27 mouse cellular contexts compared by ENCODE assay signal in genomic region chr3:132839516-132839915, GRCm38 (mm10).
DNase-seq lines count a peak whose midpoint lies in the region; ATAC-seq and TF ChIP-seq lines count a peak whose summit lies in the region.
"Had no signal": no experiment of that assay in that cellular context is flagged by ENCODE, and none has a peak within 500 bp of the region (broad histone marks: within the 10 kb centered on the region; RNA-seq: fewer than 3 reads in every experiment).

No protein-coding gene starts in this region.

- peaks cover 9 to 43% of the 10 kb centered on the region in 2 experiments for H3K36me3 ChIP-seq in CH12.LX (replicated peaks in 1 of 2; ENCODE audit: control insufficient read depth in 1 of 2, insufficient read depth in 1 of 2, low read length in 1 of 2)
- H3K36me3 ChIP-seq in kidney, embryonic 14.5 days (ENCODE audit: control insufficient read depth, insufficient read depth, low read length), result peaks cover 9% of the 10 kb centered on the region; the same call in 1 of the 2 replicates

- in situ Hi-C loops in CH12.LX (cut with MboI; ENCODE audit: low pct_ligation_motif_present, low pct_unique_long_range_greater_than_20kb, low sequenced_read_pairs), result no loop called here

- peak overlapping the region in 1 of 3 experiments; percentile 4 for H3K4me3 ChIP-seq in CH12.LX (replicated peaks in 1 of 3; ENCODE audit: low read depth in 2 of 3, low read length in 2 of 3, poor library complexity in 1 of 3)
- H3K4me3 ChIP-seq in kidney, embryonic 14.5 days (ENCODE audit: low read length), result no peak overlapping the region
- H3K4me3 ChIP-seq: gastrocnemius, adult 2 months; heart, embryonic 15.5 days; hindbrain, embryonic 12.5 days; intestine, embryonic 15.5 days; limb, embryonic 12.5 days; liver, embryonic 15.5 days; lung, embryonic 15.5 days; midbrain, embryonic 12.5 days; neural tube, embryonic 13.5 days had no signal

- ATAC-seq in kidney, embryonic 14.5 days (ENCODE audit: low FRiP score, low TSS enrichment), result peak; percentile 92
- ATAC-seq: activated CD4-positive, CD25-positive, alpha-beta regulatory T cell, adult 4 months; CD4-positive, CD25-positive, alpha-beta regulatory T cell, adult 4 months; forebrain, embryonic 14.5 days; hindbrain, postnatal 0 days; intestine, embryonic 15.5 days had no signal

- no peaks in the 10 kb centered on the region for H3K9me3 ChIP-seq in CH12.LX (replicated peaks; ENCODE audit: low read length)
- no peaks in the 10 kb centered on the region for H3K9me3 ChIP-seq in kidney, embryonic 14.5 days (ENCODE audit: control insufficient read depth, low read length)
- H3K9me3 ChIP-seq: heart, embryonic 15.5 days; hindbrain, embryonic 12.5 days; intestine, embryonic 15.5 days; limb, embryonic 12.5 days; liver, embryonic 15.5 days; lung, embryonic 15.5 days; midbrain, embryonic 12.5 days had no signal

- no peaks in the 10 kb centered on the region for H3K27me3 ChIP-seq in CH12.LX (replicated peaks)
- no peaks in the 10 kb centered on the region for H3K27me3 ChIP-seq in kidney, embryonic 14.5 days (ENCODE audit: control insufficient read depth, insufficient read depth, low read length)
- H3K27me3 ChIP-seq: heart, embryonic 15.5 days; hindbrain, embryonic 12.5 days; intestine, embryonic 15.5 days; limb, embryonic 12.5 days; liver, embryonic 15.5 days; lung, embryonic 15.5 days; midbrain, embryonic 12.5 days; neural tube, embryonic 13.5 days had no signal

- no peaks in the 10 kb centered on the region for H3K79me2 ChIP-seq in CH12.LX (replicated peaks; ENCODE audit: control insufficient read depth, extremely low read depth, insufficient read depth, poor library complexity, severe bottlenecking)

- H3K4me2 ChIP-seq in CH12.LX (ENCODE audit: insufficient read depth, low read depth, poor library complexity, severe bottlenecking), result no peak overlapping the region
- no peak overlapping the region for H3K4me2 ChIP-seq in kidney, embryonic 14.5 days (replicated peaks; ENCODE audit: low read depth, low read length)
- H3K4me2 ChIP-seq: heart, embryonic 15.5 days; hindbrain, embryonic 12.5 days; intestine, embryonic 15.5 days; limb, embryonic 12.5 days; liver, embryonic 15.5 days; lung, embryonic 15.5 days; midbrain, embryonic 12.5 days; neural tube, embryonic 13.5 days had no signal

- TF ChIP-seq POLR2A in CH12.LX (IDR thresholded peaks at IDR 0.05; ENCODE audit: low read depth, low read length), result no peak

- H3K27ac ChIP-seq in CH12.LX (ENCODE audit: insufficient read depth, low read depth), result peak overlapping the region; percentile 10; the same call in 1 of the 2 replicates
- 0 out of 2 replicates have a peak overlapping the region, but pooled peaks have one; percentile 11 for H3K27ac ChIP-seq in kidney, embryonic 14.5 days (ENCODE audit: low read depth, low read length)
- H3K27ac ChIP-seq: gastrocnemius, adult 2 months; heart, embryonic 15.5 days; hindbrain, embryonic 12.5 days; hindbrain, postnatal 0 days; intestine, embryonic 15.5 days; limb, embryonic 12.5 days; liver, embryonic 15.5 days; lung, embryonic 15.5 days; midbrain, embryonic 12.5 days; neural tube, embryonic 13.5 days had no signal

- no peak for TF ChIP-seq CTCF in CH12.LX (conservative IDR thresholded peaks at IDR 0.05 in 1 of 2, IDR thresholded peaks at IDR 0.05 in 1 of 2; ENCODE audit: low read depth in 2 of 2, low read length in 2 of 2)

- dilution Hi-C loops in CH12.LX (cut with MboI; ENCODE audit: extremely low pct_ligation_motif_present, extremely low pct_unique_long_range_greater_than_20kb, low sequenced_read_pairs), result no loop called here

- peaks cover 10 to 43% of the 10 kb centered on the region in 2 experiments for H3K4me1 ChIP-seq in CH12.LX (ENCODE audit: control insufficient read depth in 1 of 2, insufficient read depth in 2 of 2)
- H3K4me1 ChIP-seq in kidney, embryonic 14.5 days (ENCODE audit: control insufficient read depth, insufficient read depth, low read length), result no peaks in the 10 kb centered on the region
- H3K4me1 ChIP-seq: hindbrain, embryonic 12.5 days; intestine, embryonic 15.5 days; limb, embryonic 12.5 days; liver, embryonic 15.5 days; lung, embryonic 15.5 days; midbrain, embryonic 12.5 days; neural tube, embryonic 13.5 days had no signal

- WGBS in kidney, embryonic 14.5 days, result 63% methylated on average over 8 of the region's 8 CpGs

- TF ChIP-seq RAD21 in CH12.LX (IDR thresholded peaks at IDR 0.05; ENCODE audit: low read depth, low read length), result no peak

- no peak for DNase-seq in CH12.LX (ENCODE audit: extremely low read depth)
- peak; percentile 41 for DNase-seq in kidney, adult 11 months
- DNase-seq in kidney, postnatal 14 days, result peak; percentile 69
- DNase-seq in testis, postnatal 14 days (ENCODE audit: low spot score), result no peak
- DNase-seq in adrenal gland, adult 18-20 months (ENCODE audit: low spot score in 2 of 2), result no peak
- no peak for DNase-seq in gastrocnemius, postnatal 10 days
- DNase-seq: adrenal gland, postnatal 10 days; cerebellum, adult 8-10 months; cerebellum, postnatal 36 days; gastrocnemius, adult 2 months; heart, postnatal 36 days; retina, postnatal 1 day; right cerebral cortex, postnatal 14 days; thymus, postnatal 36 days had no signal

- no peak overlapping the region for H3K9ac ChIP-seq in CH12.LX (ENCODE audit: insufficient read depth, low read depth)
- H3K9ac ChIP-seq in kidney, embryonic 14.5 days (ENCODE audit: low read depth, low read length), result no peak overlapping the region
- H3K9ac ChIP-seq: heart, embryonic 15.5 days; hindbrain, embryonic 12.5 days; intestine, embryonic 15.5 days; limb, embryonic 12.5 days; liver, embryonic 15.5 days; lung, embryonic 15.5 days; midbrain, embryonic 12.5 days; neural tube, embryonic 13.5 days had no signal

- TF ChIP-seq EP300 in CH12.LX (IDR thresholded peaks at IDR 0.05; ENCODE audit: low read length), result no peak

TF ChIP-seq in CH12.LX, 34 proteins besides CTCF, POLR2A, EP300 and RAD21:
- TF ChIP-seq TCF12 (IDR thresholded peaks at IDR 0.05; ENCODE audit: low read depth, low read length) (no peak), RCOR1 (conservative IDR thresholded peaks at IDR 0.05; ENCODE audit: low read depth, low read length) (no peak), UBTF (IDR thresholded peaks at IDR 0.05; ENCODE audit: low read depth, low read length) (no peak), ELF1 (IDR thresholded peaks at IDR 0.05; ENCODE audit: low read depth, low read length) (no peak), KAT2A (IDR thresholded peaks at IDR 0.05; ENCODE audit: insufficient replicate concordance, low read length) (no peak), ZC3H11A (IDR thresholded peaks at IDR 0.05; ENCODE audit: low read depth, low read length) (no peak), JUND (conservative IDR thresholded peaks at IDR 0.05; ENCODE audit: low read depth, low read length) (no peak), JUN (IDR thresholded peaks at IDR 0.05; ENCODE audit: insufficient read depth, low read depth, low read length) (no peak), SIN3A (IDR thresholded peaks at IDR 0.05; ENCODE audit: low read length) (no peak), IRF4 (IDR thresholded peaks at IDR 0.05; ENCODE audit: low read depth, low read length) (no peak), MEF2A (IDR thresholded peaks at IDR 0.05; ENCODE audit: borderline replicate concordance, low read depth, low read length) (no peak), ZMIZ1 (IDR thresholded peaks at IDR 0.05; ENCODE audit: low read depth, low read length) (no peak), SMC3 (IDR thresholded peaks at IDR 0.05; ENCODE audit: low read depth, low read length) (no peak), ETS1 (conservative IDR thresholded peaks at IDR 0.05; ENCODE audit: low read depth, low read length) (no peak), USF1 (IDR thresholded peaks at IDR 0.05; ENCODE audit: low read depth, low read length) (no peak), MYC (IDR thresholded peaks at IDR 0.05; ENCODE audit: low read depth, low read length) (no peak), E2F4 (IDR thresholded peaks at IDR 0.05; ENCODE audit: insufficient replicate concordance, low read depth, low read length) (no peak)

Comparison
In these comparisons a context has a peak if more than half of its experiments do, and no peak if none do; other contexts are left out.
1. DNase-seq: peak in kidney, adult 11 months (single experiment) and kidney, postnatal 14 days (single experiment); none in CH12.LX (single experiment), testis, postnatal 14 days (single experiment), adrenal gland, adult 18-20 months (0 of 2) and gastrocnemius, postnatal 10 days (single experiment).